Mouse (Mus musculus) adipocyte (in vitro differentiated cells): ENCODE results near the gene Slc30a10.

Experiments used
- DNase-seq: peaks from one replicate; pipeline ENCODE4 v3.0.0-alpha.2; 2016; ENCODE audit warnings: low spot score

Gene Slc30a10

DNA sequence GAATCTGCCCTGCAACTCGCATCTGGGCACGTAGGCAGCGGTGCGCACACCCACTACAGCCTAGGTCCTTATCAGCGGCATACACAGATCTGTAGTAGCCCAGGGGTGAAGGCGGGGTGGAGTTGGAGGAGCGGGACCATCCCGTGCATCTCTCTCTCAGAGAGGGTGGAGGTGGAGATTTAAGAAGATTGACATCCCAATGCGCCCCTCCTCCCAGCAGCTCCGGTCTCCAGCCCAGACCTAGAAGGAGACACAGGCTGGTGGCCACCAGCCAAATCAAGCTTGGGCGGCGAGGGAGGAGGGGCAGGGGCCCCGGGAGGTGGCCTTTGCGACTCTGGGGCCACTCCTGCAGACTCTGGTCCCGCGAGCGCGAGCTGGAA is at the start of gene Slc30a10:
Gene Slc30a10, plus strand, starts transcription at position 274 of the 380 bp plus-strand sequence.
- no peak for DNase-seq

DNA sequence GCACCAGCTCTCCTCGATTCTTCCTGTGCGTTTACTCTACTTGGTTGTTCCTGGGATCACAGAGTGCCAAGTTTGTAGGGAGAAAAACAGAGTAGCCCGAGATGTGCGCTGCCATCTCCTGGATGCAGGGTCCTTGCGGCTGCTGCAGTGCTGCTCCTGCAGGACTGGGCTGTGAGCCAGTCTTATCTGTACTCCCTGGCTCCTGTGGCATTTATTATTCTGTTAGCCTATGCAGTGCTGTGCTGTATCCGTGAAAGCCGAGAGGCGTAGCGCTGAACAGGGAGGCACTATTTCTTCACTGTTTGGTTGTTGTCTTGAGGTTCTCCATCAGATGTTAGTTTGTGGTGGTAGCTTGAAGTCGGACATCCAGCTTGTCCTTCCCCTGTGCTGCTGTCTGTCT is 48.7 kb upstream of the Slc30a10 start:
- no peak for DNase-seq

DNA sequence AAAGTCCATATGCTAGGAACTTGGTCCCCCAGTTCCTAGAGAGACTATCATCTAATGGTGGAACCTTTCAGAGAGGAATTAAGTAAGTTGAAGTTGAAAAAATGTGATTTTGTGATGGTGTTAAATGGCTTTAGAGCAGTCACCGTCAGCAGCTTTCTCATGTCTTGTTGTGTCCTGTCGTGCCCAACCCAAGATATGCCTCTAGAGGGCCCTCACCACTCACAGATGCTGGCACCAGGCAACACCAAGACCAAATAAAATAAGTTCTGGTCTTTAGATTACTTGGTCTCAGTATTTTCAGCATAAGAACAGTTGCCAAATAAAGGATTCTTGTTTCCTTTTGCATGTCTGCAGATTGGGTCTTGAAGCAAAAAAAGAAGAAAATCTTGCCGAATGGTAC is 44.8 kb upstream of the Slc30a10 start:
- no peak for DNase-seq

DNA sequence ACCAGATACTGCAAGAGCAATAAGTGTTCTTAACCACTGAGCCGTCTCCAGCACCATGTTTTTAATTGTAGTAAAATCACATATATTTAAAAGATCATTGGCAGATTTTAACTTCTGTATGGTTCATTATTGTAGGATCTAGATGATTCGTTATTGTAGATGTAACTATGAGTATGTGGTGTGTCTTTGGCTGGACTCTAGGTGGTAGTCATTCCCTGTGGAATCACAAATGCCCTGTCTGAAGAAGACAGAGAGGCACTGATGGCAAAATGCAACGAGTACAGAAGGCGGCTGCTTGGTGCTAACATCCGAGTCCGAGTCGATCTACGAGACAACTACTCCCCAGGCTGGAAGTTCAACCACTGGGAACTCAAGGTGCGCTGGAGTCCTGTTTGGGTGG is 36.6 kb upstream of the Slc30a10 start:
- no peak for DNase-seq

DNA sequence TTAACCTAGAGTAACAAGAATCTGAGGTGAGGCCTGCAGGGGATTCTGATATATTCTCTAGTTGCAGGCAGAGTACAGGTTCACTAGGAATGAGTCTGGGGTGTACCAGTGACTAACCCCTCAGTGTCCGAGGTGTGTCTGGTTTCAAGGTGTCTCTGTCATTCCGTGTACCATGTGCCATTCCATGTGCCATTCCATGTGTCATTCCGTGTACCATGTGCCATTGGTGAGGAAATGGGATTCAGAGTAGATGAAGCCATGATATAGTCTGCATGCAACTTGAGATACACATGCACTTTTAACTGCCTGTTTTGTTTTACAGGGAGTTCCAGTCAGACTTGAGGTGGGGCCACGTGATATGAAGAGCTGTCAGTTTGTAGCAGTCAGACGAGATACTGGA is 34.8 kb upstream of the Slc30a10 start:
- DNase-seq = no peak

DNA sequence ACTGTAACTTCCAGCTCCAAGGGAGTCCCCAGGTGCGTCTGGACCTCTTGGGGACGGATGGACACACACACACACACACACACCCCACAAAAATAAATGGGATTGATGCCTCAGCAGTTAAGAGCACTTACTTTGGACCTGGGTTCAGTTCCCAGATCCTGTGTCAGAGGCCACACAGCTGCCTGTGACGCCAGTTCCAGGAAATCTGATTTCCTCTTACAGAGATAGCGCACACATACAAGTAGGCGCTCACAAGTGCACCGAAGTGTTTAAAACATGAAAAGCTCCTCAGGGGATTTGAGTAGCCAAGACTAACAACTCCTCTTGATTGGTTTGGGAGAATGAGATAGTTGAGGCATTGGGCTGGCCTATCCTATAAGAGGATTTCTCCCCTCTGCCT is 33.9 kb upstream of the Slc30a10 start:
- DNase-seq = no peak

DNA sequence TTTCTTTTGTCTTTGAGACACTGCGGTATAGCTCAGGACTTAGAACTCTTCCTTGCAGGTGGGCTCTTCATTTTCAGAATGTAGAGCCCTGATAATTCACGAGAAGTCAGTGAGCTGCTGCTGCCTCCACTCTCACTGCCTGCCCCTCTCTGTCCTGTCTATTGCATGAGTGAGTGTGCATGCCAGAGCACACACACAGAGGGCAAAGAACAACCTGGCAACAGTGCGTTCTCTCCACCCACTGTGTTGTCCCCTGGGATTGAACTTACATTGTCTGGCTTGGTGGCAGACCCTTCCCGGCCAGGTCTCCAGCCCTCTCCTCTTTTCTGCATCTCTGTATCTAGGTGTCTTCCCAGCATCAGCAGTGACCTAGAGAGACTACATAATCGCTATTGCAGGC is 28.1 kb upstream of the Slc30a10 start:
- no peak for DNase-seq

DNA sequence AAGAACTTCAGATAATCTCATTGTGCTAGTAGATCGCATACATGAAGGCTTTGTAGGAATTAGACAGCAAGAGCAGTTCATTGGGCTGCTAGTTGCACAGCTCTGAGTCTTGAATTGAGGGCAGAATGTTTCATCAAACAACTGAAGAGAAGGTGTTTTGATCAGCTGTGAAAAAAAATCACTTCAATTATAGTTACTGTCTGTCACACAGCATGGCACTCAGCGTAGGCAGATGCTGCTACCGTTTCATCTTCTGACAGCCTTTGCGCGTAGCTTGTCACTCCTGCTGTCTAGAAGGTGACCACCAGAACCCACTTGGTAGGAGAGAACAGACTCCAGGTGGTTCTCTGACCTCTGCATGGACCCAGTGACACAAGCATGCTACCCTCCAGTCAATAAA is 24.2 kb upstream of the Slc30a10 start:
- DNase-seq = no peak

DNA sequence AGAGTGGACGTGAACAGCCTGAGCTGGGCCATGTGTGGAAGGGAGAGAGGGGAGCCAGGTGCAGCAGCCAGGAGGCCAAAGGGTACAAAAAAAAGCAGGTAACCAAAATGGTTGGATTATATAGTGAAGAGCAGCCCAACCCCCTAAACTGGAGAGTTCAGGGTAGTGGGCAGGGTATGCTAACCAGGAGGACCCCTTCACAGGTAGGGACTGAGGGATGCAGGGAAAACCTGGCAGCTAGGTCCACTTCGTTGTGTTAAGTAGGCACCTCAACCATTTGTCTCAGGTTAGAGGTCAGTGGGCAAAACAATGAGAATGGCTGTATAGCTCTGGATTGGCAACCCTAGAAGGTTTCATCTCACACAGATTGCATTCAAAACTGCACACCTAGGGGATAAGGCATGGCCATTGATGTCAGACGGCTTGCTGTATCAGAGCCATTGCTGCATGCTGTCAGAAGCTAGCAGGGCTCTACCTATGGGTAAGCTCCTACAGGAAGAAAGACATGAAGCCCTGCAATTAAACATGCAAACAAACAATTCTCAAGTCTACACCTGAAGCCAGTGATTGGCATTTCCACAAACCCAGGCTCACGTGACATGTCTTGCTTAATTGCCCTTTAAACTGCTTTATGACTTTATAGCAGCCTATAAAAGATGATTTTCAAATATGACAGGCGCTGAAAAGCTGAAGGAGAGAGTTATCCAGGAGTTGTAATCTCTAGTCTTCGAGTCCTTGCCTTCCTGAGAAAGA is 23.2 kb upstream of the Slc30a10 start:
- DNase-seq = no peak

DNA sequence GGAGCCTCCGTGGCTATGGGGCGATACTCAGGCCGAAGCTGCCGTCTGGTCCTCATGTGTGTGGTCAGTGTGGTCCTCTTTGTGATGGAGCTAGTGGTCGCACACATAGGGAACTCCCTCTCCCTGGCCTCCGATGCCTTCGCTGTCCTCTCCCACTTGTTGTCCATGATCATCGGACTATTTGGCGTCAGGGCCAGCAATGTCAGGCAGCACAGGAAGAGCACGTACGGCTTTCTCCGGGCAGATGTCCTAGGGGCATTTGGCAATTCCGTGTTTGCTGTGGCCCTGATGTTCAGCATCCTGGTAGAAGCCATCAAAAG is 22.7 kb upstream of the Slc30a10 start:
- no peak for DNase-seq

DNA sequence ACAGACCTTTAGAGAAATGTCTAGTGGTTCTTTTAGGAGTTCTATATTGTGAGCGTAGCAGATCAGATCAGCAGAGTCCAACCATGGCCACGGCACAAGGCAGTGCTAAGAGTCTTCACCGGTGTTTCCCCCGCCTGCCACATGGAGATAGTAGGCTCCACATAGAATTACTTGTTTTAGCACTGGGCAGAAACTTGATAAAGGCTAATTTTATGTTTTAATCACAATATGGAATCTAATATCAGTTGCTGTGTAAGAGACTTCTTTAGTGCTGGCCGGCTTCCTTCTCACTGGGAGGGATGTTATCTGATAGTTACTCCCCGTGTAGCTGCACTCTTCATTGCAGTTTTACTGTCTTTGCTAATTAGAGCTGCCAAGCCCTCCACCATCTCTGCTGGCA is 21.5 kb upstream of the Slc30a10 start:
- DNase-seq = no peak

DNA sequence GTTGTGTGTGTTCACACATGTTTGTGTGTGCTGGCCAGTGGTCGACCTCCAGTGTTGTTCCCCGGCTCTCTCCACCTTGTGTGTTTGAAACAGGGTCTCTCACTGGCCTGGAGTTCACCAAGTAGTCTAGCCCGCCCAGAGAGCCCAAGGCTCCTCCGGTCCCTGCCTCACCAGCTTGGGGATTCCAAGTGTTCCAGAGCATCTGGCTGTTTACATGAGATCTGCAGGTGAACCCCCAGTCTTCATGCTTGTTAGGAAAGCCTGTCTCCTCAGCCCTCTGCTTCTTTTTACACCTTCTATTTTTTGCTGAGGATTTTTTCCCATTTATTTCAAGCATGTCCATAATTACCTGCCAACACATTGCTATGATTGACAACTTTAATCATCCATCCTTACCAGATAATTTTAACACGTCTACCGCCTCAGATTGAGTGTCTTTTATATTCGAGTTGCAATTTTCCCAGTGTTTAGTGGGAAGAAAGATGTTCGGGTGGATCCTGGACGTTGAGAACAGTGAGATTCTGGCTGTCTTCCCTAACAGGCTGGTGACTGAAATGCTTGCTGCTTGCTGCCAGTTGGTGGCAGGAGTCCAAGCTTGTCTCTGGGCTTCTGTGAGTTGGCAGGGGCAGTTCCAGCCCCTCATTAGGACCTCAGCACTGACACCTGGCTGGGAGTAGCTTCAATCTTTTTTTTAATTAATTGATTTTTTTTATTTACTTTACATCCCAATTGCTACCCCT is 15.6 kb upstream of the Slc30a10 start:
- peak; percentile 53 for DNase-seq

DNA sequence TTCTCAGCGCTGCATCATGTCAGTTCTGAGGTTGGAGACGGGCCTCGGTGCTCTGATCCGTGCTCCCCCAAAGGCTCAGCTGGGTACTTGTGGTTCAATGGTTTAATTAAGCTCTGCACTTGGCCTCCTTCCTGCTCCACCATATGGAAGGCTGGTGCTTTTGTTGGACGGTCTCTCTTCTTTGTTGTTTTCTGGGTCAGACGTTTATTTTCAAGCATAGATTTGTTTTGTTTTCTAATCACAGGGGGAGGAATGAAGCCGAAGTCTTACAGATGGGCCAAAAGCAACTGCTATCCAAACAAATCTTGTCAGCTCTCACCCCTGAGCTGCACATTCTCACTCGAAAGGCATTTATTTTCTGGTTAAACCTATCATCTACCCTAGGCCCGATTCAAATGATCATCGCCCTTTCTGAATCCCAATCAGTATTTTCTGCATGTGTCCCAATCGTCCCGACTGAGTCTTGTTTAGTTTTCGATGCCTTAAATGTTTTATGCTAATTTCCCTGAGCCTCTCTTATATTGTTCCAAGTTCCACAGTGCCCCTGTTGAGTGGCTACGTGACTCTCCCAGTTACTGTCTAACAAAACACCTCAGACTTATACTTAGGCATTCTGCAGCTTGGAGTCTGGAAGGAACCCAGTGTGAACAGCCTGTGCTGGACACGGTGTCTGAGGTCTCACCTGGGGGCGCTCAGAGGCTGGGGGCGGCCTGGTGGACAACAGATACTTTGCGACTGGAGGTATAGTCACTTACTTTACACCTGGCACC is 12.8 kb upstream of the Slc30a10 start:
- DNase-seq = no peak

DNA sequence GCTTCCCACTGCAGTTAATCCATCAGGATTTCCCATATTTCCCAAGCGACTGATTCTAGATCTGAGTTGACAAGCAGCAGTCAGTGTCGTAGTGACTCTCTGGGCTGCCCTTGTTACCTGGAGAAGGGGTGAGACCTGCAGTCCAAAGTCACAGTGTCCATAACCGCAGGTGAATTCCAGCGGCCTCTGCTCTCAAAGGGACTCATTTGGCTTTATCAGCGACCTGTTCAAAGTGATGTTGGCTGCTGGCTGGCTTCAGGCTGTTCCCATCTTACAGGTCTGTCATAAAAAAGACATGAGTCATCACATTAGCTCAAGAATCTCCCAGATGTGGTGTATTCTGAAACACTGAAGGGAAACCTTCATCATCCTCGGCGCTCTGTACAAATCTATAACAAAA is 5.7 kb upstream of the Slc30a10 start:
- no peak for DNase-seq

DNA sequence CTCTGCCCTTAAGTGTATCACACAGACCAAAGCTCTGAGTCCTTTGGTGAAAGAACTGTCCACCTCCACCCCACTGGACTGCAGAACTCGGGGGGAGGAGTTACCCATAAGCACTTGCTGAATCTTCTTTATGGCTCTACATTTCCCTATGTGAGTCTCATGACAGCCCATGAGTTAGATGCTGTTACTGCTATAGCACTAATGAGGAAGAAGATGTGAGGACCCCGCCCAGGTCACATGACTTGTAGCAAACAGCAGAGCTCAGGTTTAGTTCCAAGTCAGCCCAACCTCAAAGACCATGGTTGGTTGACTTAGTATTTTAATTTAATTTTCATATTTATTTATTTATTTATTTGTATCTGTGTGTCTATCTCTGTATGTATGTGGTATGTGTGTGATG is 4.9 kb upstream of the Slc30a10 start:
- no peak for DNase-seq

DNA sequence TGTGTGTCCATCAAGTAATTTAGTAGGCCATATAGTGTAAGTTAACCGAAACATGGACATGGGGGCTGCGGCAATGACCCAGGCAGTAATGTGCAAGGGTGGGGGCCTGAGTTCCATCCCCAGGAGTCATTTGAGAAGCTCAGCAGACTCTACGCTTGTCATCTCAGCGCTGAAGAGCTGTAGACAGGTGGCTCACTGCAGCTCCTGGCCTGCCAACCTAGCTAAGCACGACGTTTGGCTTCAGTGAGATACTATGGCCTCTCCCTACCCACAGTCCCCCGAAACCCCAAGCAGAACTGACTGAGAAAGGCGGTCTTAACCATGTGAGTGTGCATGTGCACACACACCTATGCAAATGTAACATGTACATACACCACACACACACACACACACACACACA is 3.6 kb upstream of the Slc30a10 start:
- DNase-seq = no peak

DNA sequence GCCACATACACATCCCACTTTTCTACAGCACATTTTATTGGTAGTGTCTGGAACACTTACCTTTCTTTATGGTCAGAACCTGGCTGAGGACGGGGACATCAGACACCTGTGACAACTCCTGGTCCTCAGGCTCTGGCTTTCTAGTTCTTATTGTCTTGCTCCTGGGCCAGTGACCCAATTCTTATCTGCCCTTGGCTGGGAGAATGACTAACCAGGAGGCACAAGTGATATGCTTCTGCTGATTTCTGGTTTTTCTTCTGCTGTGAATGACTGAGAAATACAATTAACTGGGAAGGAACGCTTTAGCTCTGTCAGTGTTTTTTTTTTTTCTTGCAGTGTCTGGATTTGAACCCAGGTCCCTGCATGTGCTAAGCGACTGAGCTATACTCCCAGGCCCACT is 3.2 kb upstream of the Slc30a10 start:
- DNase-seq = no peak

DNA sequence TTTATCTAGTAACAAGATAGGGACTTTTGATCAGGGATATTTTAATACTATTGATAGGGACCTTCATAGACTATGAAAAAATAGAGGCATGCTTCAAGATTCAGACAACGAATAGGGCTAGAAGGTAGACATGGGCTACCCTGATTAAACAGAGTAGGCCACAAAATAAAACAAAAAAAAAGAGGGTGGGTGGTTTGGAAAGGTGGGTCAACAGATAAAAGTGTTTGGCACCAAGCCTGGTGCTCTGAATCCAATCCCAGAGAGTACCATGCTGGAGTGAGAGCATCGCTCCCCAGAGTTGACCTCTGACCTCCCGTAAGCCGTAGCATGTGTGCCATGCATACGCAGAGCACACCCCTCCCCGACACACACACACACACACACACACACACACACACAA is 2.2 kb upstream of the Slc30a10 start:
- no peak for DNase-seq

DNA sequence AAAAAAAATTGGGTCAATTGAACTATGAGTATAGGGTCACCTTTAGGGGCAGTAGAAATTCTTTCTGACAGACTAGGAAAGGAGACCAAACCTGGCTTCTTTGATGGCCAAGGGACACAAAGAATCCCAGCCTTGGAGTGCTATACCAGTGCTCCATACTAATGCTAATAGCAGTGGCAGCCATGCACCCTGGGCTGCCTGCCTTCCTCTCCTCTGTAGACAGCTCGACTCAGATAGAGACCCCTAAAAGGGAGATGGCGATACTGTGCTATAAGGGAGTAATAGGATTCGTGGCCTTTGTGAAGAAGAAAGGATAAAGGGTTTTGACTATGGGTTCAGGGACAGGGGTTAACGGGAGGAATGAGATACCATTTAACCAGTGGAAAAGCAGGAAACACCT is 504 bp upstream of the Slc30a10 start:
- DNase-seq = no peak

DNA sequence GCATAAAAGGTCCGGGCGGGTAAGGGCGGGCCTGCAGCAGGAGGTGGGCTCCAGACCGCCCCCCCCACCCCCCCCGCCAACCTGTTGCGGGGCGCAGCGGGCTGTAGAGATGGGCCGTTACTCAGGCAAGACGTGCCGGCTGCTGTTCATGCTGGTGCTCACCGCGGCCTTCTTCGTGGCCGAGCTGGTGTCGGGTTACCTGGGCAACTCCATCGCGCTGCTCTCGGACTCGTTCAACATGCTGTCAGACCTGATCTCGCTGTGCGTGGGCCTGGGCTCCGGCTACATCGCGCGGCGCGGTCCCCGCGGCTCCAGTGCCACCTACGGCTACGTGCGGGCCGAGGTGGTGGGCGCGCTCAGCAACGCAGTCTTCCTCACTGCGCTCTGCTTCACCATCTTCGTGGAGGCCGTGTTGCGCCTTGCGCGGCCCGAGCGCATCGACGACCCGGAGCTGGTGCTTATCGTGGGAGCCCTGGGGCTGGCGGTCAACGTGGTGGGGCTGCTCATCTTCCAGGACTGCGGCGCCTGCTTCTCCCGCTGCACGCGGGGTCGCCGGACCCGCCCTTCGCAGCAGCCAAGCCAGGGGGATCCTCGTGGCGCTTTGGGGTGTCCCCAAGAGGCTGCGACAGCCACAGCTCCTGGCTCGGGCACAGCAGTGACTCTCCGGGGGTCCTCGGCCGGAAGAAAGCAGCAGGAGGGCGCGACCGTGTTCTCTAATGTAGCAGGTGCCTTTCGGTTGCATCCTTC is 480 bp downstream of the Slc30a10 start:
- DNase-seq = no peak

DNA sequence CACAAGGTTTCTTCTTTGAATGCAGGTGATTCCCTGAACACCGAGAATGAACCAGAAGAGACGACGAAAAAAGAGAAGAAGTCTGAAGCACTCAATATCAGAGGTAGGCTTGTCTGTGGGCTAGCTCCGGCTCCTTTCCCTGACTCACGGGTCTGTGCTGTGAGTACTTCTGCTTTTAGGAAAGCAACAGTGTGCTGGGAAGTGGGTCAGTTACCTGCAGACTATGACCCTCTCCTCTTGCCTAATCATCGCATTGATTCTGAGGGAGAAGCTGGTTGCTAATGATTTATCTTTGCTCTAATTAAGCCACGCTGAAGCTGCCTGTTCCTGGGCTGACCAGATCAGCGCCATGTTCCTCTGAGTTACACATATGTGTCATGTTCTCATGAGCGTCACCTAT is 1.7 kb downstream of the Slc30a10 start:
- DNase-seq = no peak

DNA sequence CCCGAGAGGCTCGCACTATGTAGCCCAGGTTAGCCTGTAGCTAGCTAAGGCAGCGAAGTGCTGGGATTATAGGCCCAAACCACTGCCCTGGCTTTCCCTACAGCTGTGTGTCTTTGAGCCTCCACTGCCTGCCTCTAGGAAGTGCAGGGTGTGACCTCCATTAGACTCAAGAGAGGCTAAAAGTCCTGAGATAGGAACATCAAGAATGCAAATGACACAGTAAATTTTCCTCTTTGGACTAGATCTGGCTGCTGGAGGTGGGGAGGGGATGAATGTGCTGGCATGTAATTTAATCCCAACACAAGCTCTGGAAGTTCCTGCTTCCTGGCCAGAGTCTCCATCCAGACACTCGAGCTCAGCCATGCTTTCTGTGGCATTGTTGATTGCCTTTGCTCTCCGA is 5.4 kb downstream of the Slc30a10 start:
- DNase-seq = no peak

DNA sequence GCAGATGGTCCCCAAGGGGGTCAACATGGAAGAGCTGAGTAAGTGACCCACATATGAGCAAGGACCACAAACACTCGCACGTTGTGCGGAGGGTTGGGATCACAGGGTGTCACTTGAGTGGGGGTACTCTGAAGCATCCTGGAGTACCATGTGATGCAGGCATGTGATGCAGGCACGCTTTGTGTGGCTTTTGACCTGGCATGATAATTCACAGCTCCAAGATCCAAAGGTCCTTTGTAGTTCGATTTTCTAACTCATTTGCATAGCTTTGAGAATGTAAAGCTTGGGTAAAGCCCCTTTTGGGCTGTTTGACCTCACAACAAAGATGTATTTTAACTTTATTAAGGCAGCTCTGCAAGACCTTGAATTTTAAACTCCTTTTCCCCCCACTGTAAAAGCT is 8.2 kb downstream of the Slc30a10 start:
- DNase-seq = no peak
